Mouse (Mus musculus) v-Abl transformed pro-B cells (cell line): ENCODE measurements around the gene Eif2ak4.

Experiments
- in situ Hi-C, 2 experiments: fragments of 400-800 bp; cut with MboI; formaldehyde crosslinking; loops; one replicate each; pipeline ENCODE4 v1.15.1; 2025; ENCODE audit not compliant: unreplicated experiment in 2 of 2

The Eif2ak4 gene

DNA sequence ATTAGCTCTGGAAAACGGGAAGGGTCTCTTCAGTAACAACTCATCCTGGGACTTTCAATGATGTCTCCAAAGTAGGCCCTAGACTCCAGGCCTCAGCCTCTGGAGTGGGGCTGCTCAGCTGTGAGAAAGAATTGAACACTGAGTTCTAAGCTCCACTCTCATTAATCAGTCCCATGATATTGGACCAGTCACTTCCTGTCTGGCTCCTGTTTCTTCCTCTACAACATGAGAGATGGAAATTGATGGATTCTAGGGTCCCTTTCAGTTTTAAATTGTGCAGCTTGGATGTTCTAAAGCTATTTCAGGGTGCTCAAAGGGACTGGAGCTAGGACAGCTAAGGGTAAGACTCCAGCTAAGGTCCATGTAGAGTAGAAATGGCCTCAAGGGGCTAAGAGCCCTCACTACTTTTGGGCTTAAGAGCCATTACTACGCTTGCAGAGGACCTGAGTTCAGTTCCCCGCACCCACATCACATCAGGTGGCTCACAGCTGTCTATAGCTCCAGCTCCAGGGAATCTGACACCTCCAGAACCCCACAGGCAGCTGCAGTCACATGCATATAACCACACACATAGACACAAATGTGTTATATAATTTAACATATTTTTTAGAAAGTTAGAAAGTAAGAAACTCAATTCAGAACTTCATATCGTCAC, 103.5 kb downstream of the Eif2ak4 start:
- in situ Hi-C loops: loop anchor here in 1 of 2 experiments (25.0 kb wide), 1 partner anchor 395 kb away; no protein-coding TSS in a partner anchor

DNA sequence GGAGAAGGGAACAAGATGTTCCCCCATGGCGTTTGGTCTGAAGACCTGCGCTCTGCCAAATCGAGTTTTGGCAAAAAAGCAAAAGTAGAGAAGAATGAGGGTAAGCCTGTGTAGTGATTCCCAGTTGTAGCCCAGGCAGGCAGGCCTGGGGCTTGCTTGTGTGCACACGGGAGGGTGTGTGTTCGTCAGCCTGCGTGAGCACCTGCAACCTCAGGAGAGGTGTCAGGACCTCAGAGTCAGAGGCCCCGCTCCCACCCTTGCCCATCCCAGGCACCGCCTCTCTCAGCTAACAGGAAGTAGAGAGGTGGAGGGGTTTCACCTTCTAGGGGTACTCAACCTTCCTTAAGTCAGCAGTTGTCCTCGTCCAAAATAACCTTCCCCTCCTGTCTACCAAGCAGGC, 106.6 kb downstream of the Eif2ak4 start:
- in situ Hi-C loops: loop anchor here in 1 of 2 experiments (25.0 kb wide), 1 partner anchor 392 kb away; no protein-coding TSS in a partner anchor

DNA sequence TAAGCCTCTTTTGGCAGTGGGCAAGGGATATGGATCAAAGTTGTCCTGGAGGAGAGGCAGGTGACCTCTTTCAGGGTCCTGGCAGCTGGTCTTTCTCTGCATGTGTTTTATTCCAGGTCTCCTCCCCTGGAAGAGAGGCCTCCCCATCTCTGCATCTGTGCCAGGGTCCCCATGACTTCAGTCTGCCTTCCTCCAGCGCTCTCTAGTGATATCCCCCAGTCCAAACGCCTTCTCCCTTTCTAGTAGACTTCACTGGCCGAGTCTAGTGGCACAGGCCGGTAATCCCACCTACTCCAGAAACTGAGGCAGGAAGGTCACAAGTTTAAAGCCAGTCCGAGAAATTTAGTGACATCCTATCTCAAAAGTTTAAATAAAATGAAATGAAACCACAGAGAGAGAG, 109.5 kb downstream of the Eif2ak4 start:
- in situ Hi-C loops: loop anchor here in 1 of 2 experiments (25.0 kb wide), 1 partner anchor 389 kb away; no protein-coding TSS in a partner anchor

DNA sequence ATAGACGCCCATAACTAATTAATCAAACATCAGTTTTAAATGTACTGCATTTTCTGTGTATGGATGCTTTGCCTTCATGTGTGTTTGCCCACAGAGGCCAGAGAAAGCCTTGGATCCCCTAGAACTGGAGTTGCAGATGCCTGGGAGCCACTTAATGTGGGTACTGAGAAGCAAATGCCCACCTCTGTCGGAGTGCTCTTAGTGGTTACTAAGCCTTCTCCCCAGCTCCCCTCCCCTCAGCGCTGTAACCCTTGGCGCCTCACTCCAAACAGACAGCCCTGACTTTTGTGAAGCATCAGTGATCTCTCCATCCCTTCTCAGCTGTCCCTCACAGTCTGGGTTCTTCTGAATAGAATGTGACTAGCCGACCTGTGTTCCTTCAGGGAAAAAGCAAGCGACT, 110.1 kb downstream of the Eif2ak4 start:
- in situ Hi-C loops: loop anchor here in 1 of 2 experiments (25.0 kb wide), 1 partner anchor 389 kb away; no protein-coding TSS in a partner anchor

DNA sequence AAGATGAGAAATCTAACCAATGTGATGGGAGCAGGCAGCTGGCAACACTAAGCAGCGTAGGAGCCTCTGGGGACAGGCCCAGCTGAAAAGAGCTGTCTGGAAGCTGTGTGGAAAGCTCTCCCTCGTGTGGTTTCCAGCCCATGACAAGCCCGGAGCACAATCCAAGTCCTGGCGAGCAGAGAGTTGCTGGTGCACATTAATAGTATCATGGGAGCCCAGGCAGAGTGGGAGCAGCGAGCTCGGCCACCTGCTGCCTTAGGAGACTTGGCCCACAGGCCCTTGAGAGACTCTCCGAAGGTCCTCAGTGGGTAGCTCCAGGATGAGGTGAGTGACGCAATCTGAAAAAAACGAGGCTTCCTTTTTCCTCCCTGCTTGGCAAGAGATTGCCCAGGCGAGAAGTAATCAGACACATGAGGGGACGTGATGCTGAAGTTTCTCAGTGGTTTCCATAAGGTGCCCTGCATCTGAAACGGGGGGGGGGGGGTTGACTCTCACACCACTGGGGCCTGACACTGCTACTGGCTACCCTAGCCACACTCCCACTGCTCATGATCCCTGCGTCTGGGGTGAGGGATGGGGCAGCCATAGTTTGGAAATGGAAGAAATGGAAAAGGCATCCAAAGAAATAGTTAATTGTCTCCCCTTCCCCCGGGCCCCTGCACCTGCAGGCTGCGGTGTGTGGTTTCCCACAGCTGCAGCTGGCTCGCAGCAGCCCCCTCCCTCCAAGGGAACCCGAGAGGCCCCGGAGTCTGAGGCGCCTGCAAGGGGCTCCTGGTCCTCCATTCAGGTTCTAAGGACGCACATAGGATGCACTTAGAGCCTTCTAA, 110.9 kb downstream of the Eif2ak4 start:
- in situ Hi-C loops: loop anchor here in 1 of 2 experiments (25.0 kb wide), 1 partner anchor 388 kb away; no protein-coding TSS in a partner anchor

DNA sequence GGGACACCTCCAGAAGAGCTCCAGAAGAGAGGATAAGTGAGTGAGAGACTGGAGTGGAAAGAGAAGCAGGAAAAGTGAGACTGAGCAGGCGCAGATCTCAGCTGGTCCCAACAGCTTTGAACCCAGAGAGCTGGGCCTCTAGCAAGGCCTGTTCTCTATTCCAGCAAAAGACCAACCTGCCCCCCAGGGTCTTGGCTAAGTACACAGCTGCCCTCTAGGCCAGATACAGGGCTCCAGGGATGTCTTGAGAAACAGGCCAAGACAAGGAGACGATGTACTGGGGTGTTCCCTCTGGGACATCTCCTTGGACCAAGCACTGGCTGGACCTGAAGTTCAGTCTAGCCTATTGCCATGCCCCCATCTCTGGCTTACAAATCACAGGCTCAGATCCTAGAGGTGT, 111.8 kb downstream of the Eif2ak4 start:
- in situ Hi-C loops: no loop called here

DNA sequence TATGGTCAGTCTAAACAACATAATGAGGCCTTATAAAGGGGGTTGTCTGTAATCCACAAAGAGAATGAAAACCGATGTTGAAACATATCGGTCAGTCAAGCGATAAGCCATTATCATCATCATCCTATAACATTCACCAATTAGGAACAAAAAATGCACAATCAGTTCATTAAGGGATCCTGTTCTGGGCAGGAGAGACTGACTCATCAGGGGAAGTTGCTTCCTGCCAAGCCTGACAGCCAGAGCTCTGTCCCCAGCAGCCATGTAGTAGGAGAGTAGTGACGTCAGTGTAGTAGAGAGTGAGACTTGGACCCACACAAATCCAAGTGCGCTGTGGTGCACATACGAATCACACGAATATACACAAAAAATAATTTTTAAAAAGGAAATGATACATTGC, 118.7 kb downstream of the Eif2ak4 start:
- in situ Hi-C loops: no loop called here

DNA sequence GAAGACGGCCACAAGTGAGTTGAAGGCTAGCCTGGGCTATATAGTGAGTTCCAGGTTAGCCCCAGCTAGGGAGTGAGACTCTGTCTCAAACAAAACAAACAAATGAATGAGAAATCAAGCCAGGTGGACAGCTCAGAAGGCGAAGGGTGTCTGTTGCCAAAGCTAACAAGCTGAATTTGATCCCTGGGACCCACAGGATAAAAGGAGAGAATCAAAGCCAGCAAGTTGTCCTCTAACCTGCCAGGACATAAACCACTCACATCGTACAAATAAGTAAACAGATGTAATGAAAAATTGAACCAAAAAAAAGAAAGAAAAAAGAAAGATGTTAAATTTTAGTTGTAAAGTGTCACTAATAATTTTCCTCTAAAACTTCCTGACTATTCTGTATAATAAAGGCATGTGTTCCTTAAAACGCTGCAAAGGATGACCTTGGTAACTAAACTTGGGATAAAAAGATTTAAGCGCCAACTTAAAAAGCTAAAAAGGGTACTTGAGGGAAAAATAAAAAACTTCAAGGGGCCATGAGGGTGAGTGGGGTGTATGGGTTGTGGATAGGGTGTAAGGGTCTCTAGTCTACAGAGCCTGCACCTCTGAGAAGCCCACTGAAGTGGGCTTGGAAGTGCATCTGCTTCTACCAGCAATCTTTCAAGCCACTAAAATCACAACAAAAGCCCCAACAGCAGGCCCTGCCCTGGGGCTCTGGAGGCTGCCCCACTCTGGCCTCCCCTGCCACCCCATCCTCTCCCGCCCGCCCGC, 121.4 kb downstream of the Eif2ak4 start:
- in situ Hi-C loops: no loop called here

DNA sequence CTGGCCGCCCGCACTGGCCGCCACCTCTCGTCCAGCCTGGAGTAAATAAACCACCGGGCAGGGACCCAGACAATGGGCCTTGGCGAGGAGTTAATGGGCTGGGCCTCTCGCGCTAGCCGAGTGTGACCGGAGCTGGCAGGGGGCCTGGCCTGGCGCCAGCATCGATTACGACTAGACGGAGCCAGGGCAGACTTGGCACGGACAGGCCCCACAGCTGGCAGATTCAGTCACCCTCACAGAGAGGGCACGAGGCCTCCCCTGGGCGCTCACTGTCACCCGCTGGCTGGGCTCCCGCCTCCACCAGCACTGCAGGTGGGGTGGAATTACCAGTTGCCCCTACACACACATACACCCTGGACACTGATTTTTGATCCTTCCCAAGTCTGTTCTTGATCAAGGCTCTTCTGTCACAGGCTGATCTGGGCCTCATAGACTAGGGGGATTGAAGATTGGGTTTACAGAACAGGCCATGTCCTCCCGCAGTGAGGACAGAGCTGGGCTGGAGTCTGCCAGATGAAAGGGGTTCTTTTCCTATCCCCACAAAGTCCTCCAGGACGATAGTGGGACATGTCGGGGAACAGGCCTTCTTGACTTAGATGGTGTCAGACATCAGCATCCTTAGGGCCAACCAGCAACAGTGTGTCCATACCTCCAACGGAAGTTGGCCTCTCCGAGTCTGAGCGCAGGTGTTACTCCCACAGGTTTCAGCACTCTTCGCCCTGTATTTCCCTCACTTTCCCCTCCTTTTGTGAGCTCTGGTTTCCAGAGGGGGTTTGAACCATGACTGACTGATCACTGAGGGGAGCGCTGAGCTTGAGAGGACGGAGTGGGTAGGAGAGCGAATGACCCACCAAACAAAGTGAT, 122.3 kb downstream of the Eif2ak4 start:
- in situ Hi-C loops: no loop called here

DNA sequence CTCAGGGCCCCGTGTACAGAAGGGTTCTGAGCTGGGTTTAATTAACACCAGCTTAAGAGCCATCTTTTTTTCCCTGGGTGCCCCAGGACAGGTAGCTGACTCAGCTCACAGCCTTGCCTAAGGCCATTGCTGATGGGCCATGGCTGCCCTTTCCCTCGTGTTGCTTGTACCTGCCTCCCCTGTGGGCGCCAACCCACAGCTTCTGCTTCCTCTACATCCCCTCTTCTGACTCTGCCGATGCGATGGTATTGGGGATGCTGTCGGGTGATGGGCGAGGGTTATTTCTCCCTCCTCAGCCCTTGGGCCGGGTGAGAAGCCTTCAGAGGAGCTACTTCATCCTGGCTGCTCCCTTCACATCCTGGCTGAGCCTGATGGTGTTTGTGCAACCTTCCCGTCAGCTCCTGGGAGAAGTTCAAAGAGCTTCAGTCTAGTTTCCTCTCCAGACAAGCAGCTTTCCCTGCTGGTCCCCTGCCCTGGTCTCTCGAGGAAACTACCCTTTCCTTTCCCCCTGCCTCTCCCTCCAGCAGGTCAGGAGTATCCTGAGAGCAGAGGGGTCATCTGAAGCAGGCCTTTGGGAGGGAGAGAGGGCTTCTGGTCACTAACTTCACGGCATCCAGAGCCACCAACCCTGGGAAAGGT, 123.5 kb downstream of the Eif2ak4 start:
- in situ Hi-C loops: no loop called here

DNA sequence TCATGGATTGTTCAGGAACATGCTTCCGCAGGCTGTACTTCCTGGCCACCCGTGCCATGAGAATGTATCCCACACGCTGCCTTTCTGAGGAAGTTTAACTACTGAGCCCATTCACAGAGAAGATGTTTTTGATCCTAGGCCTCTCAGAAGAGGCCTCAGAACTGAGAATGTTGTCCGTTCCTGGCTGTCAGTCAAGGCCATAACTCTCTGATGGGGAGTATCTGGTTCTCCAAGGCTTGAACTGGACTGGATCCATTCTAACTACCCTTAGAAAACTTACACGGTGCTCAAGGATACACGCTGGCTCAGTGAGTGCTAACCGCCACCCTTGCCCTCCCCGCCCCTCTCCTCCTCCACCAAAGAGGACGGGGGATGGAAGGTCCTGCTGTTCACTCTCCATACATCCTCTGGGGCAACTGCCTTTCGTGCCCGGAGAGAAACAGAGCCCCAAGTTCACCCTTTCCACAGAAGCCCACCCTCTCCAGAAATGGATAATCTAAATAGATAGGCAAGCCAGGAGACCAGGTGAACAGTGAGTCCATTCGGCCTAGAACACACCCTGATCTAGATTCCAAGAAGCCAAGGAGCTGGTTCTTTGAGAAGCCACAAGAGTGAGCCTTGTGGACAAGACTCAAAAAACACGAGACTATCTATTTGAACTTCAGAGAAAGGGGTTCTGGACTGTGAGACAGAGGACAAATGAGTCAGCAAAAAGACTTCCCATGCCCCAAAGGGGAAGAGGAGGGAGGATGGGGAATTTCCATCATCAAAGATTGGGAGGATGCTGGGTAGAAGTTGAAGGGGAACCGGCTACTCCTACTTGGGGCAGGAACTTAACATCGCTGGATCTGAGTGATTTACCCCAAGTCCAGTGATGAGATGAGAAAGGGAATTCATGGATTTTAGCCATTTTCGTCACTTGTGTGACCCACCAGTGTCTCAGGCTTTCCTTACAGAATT, 124.3 kb downstream of the Eif2ak4 start:
- in situ Hi-C loops: no loop called here

DNA sequence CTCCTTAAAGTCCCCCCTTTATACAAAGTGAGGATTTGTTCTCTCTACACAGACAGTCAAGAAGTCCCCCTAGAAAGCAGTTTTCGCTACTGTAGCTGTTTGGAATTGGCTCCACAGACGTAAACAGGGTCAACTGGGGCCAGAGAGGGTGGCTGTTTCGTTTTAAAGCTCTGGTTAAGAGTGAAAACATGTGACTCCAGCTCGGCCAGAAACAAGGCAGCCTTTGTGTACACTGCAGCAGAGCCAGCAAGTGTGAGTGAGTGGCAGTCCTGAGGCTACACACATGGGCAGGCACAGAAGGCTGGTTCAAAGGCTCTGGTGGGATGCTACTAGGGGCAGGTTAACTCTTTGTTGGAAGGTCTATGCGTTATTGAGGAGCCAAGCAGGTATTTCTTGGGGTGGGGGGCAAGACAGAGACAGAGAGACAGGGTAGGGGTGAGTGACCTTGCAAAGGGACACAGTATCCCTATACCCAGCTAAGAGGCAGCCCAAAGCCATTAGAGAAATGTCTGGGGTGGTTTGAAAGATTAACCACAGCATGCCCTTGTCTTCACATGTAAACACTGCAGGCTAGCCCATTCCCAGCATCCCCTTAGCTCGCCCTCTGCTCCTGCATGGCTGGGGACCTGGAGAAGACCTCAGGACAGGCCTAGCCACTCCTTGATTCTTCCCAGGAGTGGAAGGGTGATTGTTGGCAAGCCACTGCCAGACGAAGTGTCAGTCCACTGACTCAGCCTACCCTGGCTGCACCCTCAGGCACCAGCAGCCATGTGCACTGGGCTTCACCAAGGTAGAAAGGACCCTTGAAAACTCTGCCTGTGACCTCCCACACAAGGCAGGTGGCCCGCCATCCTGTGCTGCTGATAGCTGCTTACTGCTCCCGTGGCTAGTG, 131.9 kb downstream of the Eif2ak4 start:
- in situ Hi-C loops: no loop called here

DNA sequence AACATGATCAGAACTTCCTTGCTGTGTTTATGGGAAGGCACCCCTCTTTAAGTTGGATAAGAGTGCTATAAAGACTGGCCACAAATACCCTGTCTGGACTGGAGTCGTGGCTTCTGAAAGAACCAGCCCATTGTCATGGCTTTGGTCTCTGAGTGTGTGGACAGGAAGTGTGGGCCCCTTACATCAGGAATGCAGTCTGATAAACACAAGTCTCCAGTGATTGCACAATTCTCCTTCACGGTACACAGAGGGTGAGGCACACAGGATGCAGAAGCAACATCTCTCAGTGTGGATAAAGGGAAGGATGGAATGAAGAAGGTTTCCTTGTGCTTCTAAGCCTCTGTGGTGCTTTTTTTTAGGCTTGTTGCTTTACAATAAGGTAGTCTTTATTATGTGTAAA, 133.8 kb downstream of the Eif2ak4 start:
- in situ Hi-C loops: no loop called here

DNA sequence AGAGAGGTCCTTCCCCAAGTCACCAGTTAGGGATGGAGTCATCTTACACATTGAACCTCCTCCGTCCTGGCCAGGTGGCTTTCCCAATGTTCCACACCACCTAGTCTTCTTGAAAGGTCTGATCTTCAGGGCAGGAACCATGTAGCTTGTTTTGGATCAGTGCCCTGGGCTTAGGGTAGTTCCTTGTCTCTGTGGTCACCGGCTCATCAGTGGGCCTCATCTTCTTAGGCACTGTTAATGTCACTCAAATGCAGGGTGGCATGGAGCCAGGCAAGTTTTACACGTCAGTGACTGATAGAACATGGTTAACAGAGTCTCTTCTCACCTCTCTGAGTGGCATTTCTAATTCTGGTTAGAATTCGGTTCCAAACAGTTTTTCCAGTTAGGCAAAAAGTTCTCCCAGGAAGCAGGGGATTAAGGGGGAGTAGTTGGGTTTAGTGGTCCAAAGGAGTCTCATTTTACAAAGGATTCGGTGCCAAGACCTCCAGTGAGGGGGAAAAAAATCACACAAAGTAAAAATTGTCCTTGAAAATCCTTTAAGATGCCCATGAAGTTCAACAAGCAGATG, 134.8 kb downstream of the Eif2ak4 start:
- in situ Hi-C loops: no loop called here

DNA sequence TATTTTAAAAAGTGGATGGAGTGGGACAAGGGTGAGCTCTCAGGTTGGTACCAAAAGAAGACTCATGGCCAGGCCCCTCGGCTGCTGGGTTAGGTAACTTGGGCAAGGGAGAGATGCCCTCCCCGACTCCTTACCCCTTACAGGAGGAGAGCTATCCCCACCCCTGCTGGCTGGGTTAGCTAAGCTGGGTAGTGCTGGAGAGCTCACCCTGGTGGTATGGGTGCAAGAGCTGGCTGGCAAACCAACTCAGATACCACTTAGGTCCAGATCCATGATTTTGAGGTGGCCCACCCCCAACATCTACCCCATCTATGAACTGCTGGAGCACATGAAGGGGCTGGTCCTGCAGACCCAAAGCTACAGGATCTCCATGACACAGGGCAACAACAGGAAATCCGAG, 136.4 kb downstream of the Eif2ak4 start:
- in situ Hi-C loops: no loop called here
